Mouse (Mus musculus) monocyte, adult 5-6 weeks (primary cell): ENCODE measurements at regions not wholly inside any gene's neighbourhood (a gene's known extent, or its start where the extent isn't known, plus 50 kb on each side); places are given as distances from the start of the nearest gene placed in this dataset.

Source experiments
- ATAC-seq: fragments of 153-309, 156-312 bp; replicated peaks from 2 replicates; pipeline ENCODE4 v1.8.0; 2017; ENCODE audit warnings: mild to moderate bottlenecking; ENCODE audit not compliant: low TSS enrichment, insufficient number of reproducible peaks, severe bottlenecking, poor library complexity, low FRiP score

GRCm38 (mm10) chr2:137236961-137237360 lies 120.5 kb upstream of the Jag1 start:
- no peak for ATAC-seq

GRCm38 (mm10) chr2:137233936-137234335 lies 117.5 kb upstream of the Jag1 start:
- ATAC-seq, result no peak

- ATAC-seq, result no peak
Observed at GRCm38 (mm10) chr2:137231161-137231560, 114.7 kb upstream of the Jag1 start.

DNA sequence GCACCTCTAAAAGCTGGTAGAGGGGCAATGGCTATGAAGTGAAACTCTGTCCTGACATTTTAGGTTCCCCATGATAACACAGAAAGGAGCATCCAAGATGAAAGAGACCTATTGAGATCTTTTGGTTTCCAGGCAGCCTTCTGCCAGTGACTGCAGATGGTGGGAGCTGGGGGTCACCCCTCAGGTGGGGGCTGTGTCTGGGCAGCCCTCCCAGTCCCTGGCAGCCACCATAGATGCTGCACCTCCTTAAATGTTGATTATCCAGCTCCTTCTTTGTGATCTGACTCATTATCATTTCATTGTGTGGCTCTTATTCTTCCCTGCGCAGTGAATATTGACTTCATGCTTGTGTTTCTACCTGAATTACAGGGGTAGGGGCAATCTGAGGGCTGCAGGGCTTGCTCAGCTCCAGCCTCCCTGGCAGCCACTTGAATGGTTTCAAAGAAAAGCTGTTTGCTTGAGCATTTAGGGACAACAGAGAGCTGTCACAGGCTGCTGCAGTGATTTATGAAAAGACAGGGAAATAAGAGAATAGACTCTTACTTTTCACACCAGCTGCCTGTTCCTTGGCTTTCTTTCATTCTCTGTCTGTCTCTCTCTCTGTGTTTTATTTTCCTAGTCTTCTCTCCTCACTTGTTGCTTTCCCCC lies 113.1 kb upstream of the Jag1 start:
- no peak for ATAC-seq

DNA sequence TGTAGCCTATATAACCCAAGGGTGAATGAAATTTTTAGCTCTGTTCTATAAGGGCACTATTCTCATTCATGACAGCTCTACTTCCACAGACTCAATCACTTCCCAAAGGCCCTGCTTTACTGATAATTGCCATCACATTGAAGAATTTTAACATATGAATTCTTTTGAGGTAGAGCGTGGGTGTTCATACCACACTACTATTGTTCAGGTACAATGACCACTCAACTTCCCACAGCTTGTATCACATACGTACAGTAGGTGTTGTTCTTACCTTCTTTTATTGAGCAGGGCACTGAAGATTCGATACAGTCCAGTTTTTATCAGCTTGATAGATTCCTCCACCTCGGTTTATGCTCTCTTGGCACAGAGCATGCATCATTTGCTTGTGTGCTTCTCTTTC lies 111.1 kb upstream of the Jag1 start:
- ATAC-seq, result no peak

DNA sequence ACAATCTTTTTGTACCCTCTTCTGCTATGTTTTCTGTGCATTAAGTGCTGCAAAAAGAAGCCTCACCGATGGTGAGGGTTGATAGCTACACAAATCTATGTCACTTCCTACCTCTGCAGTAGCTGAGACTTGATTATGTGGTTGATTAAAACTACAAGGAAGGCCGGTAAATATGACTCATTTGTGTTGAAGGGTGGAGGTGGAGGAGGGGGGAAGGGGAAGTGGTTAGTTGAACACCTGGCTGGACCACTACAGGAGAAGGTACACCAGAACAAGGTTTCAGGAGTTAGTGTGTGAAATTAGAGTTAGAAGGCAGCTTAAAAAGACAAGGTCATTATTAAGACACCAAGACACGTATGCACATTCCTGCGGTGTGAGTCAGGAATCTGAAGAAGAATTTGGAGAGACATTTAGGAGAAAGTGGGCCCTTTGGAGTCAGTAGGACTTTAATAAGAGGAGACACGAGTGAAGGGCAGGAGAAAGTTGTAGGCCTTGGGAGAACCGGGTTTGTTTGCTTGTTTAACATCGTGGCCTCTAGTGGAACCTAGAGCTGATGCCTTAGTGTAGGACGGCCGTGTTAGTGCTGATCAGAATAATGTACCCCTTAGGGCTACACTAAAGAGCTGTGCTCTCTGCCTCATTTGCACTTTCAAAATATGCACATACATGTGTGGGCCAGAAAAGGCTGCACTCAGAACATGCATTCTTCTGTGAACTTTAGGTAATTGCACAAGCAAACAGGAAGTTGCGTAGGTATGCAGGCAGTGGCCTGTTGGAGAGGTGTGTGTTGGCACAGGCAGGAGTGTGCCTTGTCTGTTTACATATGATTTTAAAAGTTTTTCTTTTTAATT lies 108.5 kb upstream of the Jag1 start:
- no peak for ATAC-seq

DNA sequence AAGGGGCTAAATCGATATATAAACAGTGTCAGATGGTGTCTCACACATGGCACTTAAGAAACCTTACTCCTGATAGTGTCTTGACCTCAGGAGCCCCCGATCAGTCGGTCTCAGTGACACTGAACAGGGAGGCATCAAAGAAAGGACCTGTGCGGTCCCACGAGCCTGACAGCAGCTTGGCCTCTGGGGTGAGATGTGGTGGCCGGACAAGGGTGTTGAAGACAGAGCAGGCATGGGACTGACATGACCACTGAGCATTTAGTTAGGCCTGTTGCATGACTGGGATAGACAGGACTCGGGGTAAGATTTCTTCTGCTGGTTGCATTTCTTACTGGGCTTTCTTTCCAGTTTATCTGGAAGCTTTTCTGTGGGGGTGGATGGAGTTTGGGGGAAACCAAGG lies 99.3 kb upstream of the Jag1 start:
- ATAC-seq, result no peak

DNA sequence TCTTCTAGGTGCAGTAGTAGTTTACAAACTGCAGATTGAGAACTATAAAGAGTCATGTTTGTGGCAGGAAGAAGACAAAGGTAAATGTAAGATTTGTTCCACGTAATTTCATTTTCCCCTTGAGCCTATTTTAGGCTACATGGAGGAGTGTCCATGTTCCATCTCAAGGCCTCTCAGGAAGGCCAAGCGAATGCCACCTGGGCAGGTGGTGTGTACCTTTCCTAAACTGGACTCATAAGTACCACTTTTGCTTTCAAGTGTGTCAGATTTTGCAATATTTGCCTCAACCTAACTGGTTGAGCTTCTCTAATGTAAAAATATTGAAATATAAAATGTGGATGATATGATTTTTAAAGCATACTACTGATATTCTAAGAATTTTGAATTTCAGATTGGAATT lies 91.4 kb upstream of the Jag1 start:
- no peak for ATAC-seq

DNA sequence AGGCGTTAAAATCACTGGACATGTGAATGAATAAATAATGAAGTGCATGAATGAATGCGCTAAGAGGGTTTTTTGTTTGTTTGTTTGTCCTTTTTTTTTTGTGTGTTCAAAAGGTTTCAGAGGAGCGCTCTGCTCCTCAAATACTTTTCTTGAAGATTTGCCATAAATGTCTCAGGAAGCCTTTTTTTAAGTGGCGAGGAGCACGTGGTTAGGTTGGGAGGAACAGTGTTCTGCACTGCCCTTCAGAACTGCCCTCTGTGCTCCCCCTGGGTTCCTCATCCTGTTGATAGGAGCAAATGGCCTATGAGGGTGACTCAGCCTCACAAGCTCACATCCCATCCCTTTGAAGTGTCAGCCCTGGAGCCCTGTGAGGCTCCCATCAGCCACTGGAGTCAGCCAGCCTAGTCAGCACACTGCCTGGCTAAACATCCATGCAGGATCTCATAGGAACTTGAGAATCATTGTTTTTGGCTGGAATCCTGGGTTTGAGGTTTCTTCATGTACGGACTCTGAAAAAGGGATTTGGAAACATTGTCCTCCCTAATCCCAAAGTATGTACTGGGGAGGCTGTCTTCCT lies 87.9 kb upstream of the Jag1 start:
- no peak for ATAC-seq

DNA sequence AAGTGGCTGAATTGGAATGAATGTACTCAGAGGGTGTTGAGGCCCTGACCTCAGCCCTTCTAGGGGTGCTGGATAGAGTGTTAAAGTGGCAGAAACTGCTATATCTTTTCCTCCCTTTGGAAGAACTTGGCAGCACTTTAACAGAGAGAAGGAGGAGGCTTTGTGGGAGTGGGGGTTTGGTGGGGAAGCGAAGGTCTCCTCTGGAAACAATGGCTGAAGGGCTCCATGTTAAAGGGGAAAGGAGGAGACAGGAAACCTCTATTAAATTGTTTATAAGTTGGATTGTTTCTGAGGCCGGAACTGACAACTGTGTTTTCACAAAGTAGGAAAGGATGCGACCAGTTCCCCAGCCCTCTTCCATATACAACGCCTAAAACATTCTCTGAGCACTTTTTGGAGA lies 83.7 kb upstream of the Jag1 start:
- no peak for ATAC-seq

DNA sequence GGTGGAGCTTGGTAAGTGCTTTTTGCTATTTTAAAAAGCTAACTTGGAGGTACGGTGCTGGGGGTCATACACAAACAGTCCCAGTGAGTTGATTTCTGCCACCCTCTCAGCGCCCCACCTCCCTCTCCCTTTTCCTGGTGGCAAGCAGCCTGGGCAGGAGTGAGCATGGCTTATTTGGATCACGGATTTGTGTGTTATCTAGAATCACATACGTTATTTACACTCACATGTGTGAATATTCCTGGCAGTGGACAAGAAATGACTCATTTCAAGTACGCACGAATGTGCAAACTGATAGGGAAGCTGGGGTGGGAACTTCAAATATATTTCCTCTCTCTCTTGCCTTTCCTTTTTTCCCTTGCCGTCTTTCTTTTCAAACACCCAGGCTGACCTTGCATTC lies 75.7 kb upstream of the Jag1 start:
- no peak for ATAC-seq

GRCm38 (mm10) chr2:137169176-137169575 lies 52.7 kb upstream of the Jag1 start:
- ATAC-seq, result no peak

DNA sequence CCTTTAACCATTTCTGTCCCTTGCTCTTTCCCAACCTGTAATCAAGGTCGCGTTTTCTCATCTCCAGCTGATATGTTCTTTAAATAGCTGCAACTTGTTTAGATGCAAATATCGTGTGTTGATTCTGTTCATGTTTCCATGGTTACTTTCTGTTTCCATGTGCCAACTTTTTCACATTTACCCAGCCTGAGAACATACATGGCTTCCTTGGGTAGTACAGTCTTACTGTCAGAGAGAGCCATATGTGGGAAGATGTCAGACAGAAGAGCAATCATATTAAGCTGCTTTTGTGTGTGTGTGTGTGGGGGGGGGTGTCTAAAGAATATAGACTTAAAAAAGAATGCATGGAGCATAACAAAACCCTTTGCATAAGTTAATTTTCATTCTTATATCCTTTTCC lies 52.2 kb upstream of the Jag1 start:
- ATAC-seq, result no peak
